Mouse (Mus musculus) kidney, postnatal 0 days (tissue): Measurements from ENCODE around the gene Sh2b3. TPM values are rescaled to one million over a fixed set of nuclear protein-coding genes. Genes with fewer than 3 reads are reported as not detected.

Experiments used
- ATAC-seq: fragments of 200-750 bp; cut with Nextera tagmentation; replicated peaks from 2 replicates; pipeline ENCODE4 v1.8.0; 2017; ENCODE audit warnings: low read depth, moderate number of reproducible peaks, moderate TSS enrichment, moderate library complexity; ENCODE audit not compliant: low FRiP score
- DNase-seq: peaks from one replicate; pipeline ENCODE4 v3.0.0-alpha.2; 2016; ENCODE audit warnings: low spot score
- H3K27ac ChIP-seq: fragments of 300-500 bp; sonication (generic); 2 replicates; pipeline ENCODE4 v1.5.1; 2014; ENCODE audit warnings: mild to moderate bottlenecking
- H3K27me3 ChIP-seq: fragments of 300-500 bp; sonication (generic); 2 replicates; pipeline ENCODE4 v1.6.1; 2014; ENCODE audit warnings: low read length, mixed read lengths; ENCODE audit not compliant: insufficient read depth
- H3K36me3 ChIP-seq: fragments of 300-500 bp; sonication (generic); 2 replicates; pipeline ENCODE4 v1.6.1; 2014; ENCODE audit warnings: low read length, mixed read lengths; ENCODE audit not compliant: insufficient read depth
- H3K4me1 ChIP-seq: fragments of 300-500 bp; sonication (generic); replicated peaks from 2 replicates; pipeline ENCODE4 v1.6.1; 2014; ENCODE audit warnings: antibody characterized with exemption, low read length, mixed read lengths; ENCODE audit not compliant: insufficient read depth
- H3K4me2 ChIP-seq: fragments of 300-500 bp; sonication (generic); 2 replicates; pipeline ENCODE4 v1.6.1; 2014; ENCODE audit warnings: mild to moderate bottlenecking, low read length, moderate library complexity, mixed read lengths
- H3K4me3 ChIP-seq: fragments of 300-500 bp; sonication (generic); replicated peaks from 2 replicates; pipeline ENCODE4 v1.5.1; 2014; ENCODE audit warnings: low read depth, low read length
- H3K9ac ChIP-seq: fragments of 300-500 bp; sonication (generic); 2 replicates; pipeline ENCODE4 v1.6.1; 2014; ENCODE audit warnings: low read depth, low read length
- H3K9me3 ChIP-seq: fragments of 300-500 bp; sonication (generic); replicated peaks from 2 replicates; pipeline ENCODE4 v1.6.1; 2016; ENCODE audit warnings: low read length, inconsistent platforms, mixed read lengths
- CTCF ChIP-seq: IDR thresholded peaks from 2 replicates; pipeline ENCODE4 v1.5.1; 2016; ENCODE audit warnings: antibody characterized with exemption, low read depth, mild to moderate bottlenecking, moderate library complexity
- WGBS: fragments of 180-500 bp; shearing (Covaris S2); extraction: QIAGEN DNeasy Blood & Tissue Kit; methylation state at CpG from one replicate; pipeline ENCODE4 v1.1.7; 2014; 5-methylcytosine and 5-hydroxymethylcytosine counted together
- polyA plus RNA-seq: library from polyadenylated mRNA; unstranded; fragments of >200 nt; fragmentation: Nextera tagmentation; extraction: Ambion mirVana; gene quantifications from 2 replicates; pipeline ENCODE4 v1.2.1, GENCODE M21; 2015

Gene Sh2b3
- 19.4 and 21.0 TPM in 2 replicates for polyA plus RNA-seq

- H3K36me3 ChIP-seq, result no peaks in the 10 kb centered on the region
- peaks cover 53% of the 10 kb centered on the region for H3K4me1 ChIP-seq
- H3K9ac ChIP-seq, result peak within 1 kb of the TSS; percentile 83
- H3K4me2 ChIP-seq, result peak within 1 kb of the TSS; percentile 75
- peak within 1 kb of the TSS; percentile 93 for H3K27ac ChIP-seq
- ATAC-seq (0 out of 2 replicates have a peak, but pooled peaks have one; percentile 2), DNase-seq (peak; percentile 56)
- TF ChIP-seq CTCF, result no peak
- H3K27me3 ChIP-seq, result no peaks in the 10 kb centered on the region
- H3K9me3 ChIP-seq, result no peaks in the 10 kb centered on the region
- H3K4me3 ChIP-seq, result peak within 1 kb of the TSS; percentile 85
- 1% methylated on average over 35 of the region's 35 CpGs for WGBS
Measured at GRCm38 (mm10) chr5:121837441-121838340, at the start of gene Sh2b3. Gene Sh2b3, minus strand, starts transcription at chr5:121837646.

GRCm38 (mm10) chr5:121883356-121883755, 45.9 kb upstream of the Sh2b3 start:
- no peak overlapping the region for H3K4me2 ChIP-seq

DNA sequence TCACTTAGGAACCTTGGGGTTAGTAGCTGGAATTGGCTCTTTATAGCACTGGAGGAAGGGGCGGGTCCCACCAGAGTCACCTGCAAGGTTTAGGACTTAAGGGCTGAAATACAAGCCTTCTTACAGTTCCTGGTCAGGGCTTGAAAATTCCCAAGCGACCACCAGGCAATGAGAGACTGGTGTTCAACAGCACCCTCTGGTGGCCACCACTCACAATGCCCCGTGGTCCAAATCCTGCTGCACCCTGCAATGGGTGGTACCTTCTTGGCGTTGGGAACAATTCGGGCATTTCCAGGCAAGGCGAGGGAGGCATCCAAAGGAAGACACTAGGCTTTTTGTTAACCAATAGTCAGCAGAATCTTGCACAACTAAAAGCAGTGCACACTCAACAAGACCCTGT, 41.8 kb upstream of the Sh2b3 start:
- Histone ChIP-seq H3K9ac (no peak overlapping the region), H3K4me1 (no peaks in the 10 kb centered on the region), H3K36me3 (no peaks in the 10 kb centered on the region), H3K4me2 (no peak overlapping the region), H3K9me3 (no peaks in the 10 kb centered on the region), H3K4me3 (no peak overlapping the region), H3K27ac (no peak overlapping the region), H3K27me3 (no peaks in the 10 kb centered on the region)
- 58% methylated on average over 6 of the region's 6 CpGs for WGBS
- DNase-seq (peak; percentile 24), ATAC-seq (no peak)
- peak; percentile 70 for TF ChIP-seq CTCF

More at GRCm38 (mm10) chr5:121883356-121883755, 45.9 kb upstream of the Sh2b3 start:
- TF ChIP-seq CTCF, result no peak
- Histone ChIP-seq H3K4me3 (no peak overlapping the region), H3K4me1 (no peaks in the 10 kb centered on the region), H3K27me3 (no peaks in the 10 kb centered on the region), H3K9me3 (no peaks in the 10 kb centered on the region), H3K36me3 (no peaks in the 10 kb centered on the region), H3K9ac (no peak overlapping the region), H3K27ac (no peak overlapping the region)
- 68% methylated on average over 8 of the region's 8 CpGs for WGBS
- DNase-seq (no peak), ATAC-seq (0 out of 2 replicates have a peak, but pooled peaks have one; percentile 22)

- Histone ChIP-seq H3K36me3 (no peaks in the 10 kb centered on the region), H3K27ac (no peak overlapping the region), H3K27me3 (no peaks in the 10 kb centered on the region), H3K4me3 (no peak overlapping the region), H3K9me3 (no peaks in the 10 kb centered on the region), H3K9ac (no peak overlapping the region), H3K4me2 (no peak overlapping the region), H3K4me1 (no peaks in the 10 kb centered on the region)
- no peak for TF ChIP-seq CTCF
- no peak for DNase-seq
- WGBS, result 71% methylated on average over 17 of the region's 17 CpGs
- no peak for ATAC-seq
Measured at GRCm38 (mm10) chr5:121878703-121879102, 41.3 kb upstream of the Sh2b3 start.

- Histone ChIP-seq H3K36me3 (no peaks in the 10 kb centered on the region), H3K4me1 (no peaks in the 10 kb centered on the region), H3K4me3 (no peak overlapping the region), H3K27me3 (no peaks in the 10 kb centered on the region), H3K9me3 (no peaks in the 10 kb centered on the region), H3K27ac (no peak overlapping the region), H3K9ac (no peak overlapping the region), H3K4me2 (no peak overlapping the region)
- ATAC-seq, result no peak
- TF ChIP-seq CTCF, result no peak
- no peak for DNase-seq
- WGBS, result 82% methylated on average over 12 of the region's 12 CpGs
Measured at GRCm38 (mm10) chr5:121876901-121877300, 39.5 kb upstream of the Sh2b3 start.

GRCm38 (mm10) chr5:121875041-121875440, 37.6 kb upstream of the Sh2b3 start:
- Histone ChIP-seq H3K27ac (no peak overlapping the region), H3K4me2 (no peak overlapping the region), H3K27me3 (no peaks in the 10 kb centered on the region), H3K9me3 (no peaks in the 10 kb centered on the region), H3K4me3 (no peak overlapping the region), H3K9ac (no peak overlapping the region), H3K4me1 (no peaks in the 10 kb centered on the region), H3K36me3 (no peaks in the 10 kb centered on the region)
- 86% methylated on average over 12 of the region's 12 CpGs for WGBS
- ATAC-seq (no peak), DNase-seq (no peak)
- no peak for TF ChIP-seq CTCF
